Mouse (Mus musculus): ENCODE data around the gene L3mbtl1.
"Not testable (repeated sequence)": the region's sequence is repeated elsewhere in the genome, so short reads cannot be mapped to it uniquely, and the experiment has no call there.

The L3mbtl1 gene

DNA sequence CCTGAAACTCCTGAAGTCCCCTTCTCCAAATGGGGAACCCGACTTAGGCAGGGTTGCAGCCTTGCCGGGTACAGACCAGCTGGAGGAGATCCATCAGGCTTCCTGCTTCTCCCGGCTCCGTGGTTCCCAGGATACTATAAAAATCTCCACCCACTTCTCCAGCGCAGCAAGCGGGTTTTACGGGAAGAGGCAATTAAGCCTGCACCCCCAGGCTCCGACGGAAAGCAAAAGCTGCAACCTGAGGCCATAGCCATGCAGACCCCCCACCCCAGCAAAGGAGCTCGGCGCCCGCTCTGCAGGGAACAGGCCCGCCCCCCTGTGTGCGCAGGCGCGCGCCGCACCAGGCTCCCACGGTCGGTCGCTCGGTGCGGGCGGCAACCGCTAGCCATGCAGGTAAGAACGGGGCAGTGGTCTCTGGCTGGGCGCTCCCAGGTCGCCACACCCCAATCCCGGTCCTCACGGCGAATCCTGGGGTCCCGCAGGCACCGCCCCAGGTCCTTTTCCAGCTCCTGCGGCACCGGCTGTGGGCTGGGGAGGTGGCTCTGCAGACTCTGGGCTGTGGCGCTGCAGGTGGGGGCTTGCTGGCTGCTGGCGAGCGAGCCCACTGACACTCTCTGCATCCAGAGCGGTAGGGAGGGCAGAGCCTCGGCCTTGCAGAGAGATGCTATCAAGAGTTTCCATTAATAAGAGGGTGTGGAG, at the start of gene L3mbtl1:
Gene L3mbtl1 (plus strand): TSS at position 325 of the 699 bp plus-strand sequence.
- peak; percentile 79 for DNase-seq

DNA sequence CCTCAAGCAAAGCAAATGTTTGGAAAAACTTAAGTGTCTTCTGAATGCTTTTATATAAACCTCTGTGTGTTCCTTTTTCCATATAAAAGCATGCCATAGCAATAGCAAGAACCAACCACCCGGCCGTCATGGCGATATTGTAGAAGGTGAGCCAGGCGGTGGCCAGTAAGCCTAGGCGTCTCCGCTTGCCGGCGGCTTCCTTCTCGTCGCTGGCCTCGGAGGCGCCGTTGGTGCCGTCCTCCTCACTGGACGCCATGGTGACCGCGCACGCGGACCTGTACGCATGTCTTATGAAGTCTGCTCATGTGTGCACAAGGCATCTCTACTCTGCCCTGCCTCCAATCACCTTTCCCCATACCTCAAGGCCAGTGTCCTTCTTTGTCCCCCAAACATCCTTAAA, 44.0 kb upstream of the L3mbtl1 start:
- not testable (repeated sequence) for DNase-seq

GRCm38 (mm10) chr2:162899880-162900589, 43.2 kb upstream of the L3mbtl1 start:
- DNase-seq, result no peak

DNA sequence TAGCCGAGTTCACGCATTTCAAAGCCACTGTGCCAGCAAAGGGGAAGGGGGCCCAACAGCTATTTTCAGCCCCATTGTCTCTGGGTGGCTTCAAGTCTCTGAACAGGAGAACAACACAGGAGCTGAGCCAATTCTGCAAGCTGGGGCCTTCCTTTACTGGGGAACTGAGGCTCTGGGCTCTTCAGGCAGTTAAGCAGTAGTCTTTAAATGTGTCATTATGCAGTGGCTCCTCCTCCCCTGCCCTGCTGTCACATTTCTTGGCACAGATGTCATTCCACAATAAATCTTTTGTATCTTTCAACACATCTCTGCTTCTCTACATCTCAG, 42.7 kb upstream of the L3mbtl1 start:
- DNase-seq, result no peak

DNA sequence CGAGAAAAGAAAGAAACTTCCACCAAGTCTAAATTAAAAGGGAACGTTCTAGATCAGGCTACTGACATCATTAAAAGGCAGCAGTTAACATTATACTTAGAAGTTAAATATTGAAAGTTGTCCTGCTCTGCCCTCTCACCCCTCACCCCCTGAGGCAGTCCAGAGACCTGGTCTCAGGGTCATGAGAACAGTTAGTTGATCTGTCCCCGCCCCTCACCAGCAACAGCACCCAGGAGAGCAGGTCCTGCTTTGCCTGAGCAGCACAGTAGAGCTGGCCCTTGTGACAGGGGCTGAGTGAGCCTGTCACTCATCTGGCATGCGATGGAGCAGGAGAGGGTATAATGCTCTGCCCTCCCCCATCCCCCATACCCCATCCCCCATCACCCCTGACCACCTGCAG, 37.4 kb upstream of the L3mbtl1 start:
- no peak for DNase-seq

GRCm38 (mm10) chr2:162908052-162908491, 35.2 kb upstream of the L3mbtl1 start:
- no peak for DNase-seq

GRCm38 (mm10) chr2:162914040-162914439, 29.2 kb upstream of the L3mbtl1 start:
- no peak for DNase-seq

DNA sequence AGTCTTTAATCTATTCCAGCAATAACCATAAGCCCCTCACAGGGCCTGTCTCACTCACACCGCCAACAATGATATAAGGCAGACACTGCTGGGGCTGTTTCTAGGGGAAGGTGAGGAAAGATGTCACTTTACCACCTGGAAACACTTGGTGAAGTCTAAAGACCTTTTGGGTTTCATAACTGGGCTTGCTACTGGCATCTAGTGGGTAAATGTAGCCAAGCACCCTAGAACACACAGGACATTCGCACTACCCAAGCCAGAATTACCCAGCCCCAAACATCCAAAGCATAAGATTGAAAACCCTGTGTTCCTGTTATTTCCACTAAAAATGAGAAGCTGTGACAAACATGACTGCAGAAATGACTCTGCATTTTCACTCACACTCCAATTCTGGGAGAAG, 28.8 kb upstream of the L3mbtl1 start:
- DNase-seq, result no peak

- DNase-seq, result no peak
Measured at GRCm38 (mm10) chr2:162919926-162920325, 23.3 kb upstream of the L3mbtl1 start.

DNA sequence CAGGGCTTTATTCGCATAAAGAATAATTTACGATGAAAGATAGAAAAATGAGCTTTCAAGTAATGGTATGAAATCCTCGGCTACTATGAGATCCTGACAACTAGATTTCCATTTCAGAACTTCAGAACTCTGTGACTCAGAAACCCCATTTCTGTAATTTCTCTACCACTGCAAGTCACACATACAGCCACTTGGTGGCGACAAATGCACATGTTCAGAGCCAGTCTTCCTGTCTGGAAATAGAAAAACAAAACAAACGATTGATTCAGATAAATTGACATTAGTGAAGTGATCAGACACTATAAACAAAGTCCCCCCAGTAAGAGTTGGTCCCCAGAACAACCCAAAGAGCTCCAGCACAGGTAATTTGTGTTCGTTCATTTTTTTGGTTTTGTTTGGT, 21.1 kb upstream of the L3mbtl1 start:
- no peak for DNase-seq

DNA sequence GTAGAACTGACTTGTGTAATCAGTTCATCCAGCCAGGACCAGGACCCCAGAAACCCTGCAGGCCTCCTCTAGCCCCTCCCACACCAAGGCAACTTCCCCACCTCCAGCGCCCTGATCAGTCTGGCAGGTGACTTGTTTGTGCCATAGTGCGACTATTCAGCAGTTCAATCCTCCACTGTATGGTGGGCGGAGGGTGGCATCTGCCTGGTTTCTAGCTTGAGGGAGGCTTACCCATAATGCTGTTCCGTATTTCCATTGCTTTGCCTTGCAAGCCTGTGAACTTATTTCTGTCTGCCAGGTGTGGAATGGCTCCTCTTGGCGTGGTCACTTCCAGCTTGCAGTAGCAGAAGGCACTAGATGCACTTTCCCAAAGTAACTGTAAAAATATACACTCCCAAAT, 20.4 kb upstream of the L3mbtl1 start:
- DNase-seq, result peak; percentile 45

DNA sequence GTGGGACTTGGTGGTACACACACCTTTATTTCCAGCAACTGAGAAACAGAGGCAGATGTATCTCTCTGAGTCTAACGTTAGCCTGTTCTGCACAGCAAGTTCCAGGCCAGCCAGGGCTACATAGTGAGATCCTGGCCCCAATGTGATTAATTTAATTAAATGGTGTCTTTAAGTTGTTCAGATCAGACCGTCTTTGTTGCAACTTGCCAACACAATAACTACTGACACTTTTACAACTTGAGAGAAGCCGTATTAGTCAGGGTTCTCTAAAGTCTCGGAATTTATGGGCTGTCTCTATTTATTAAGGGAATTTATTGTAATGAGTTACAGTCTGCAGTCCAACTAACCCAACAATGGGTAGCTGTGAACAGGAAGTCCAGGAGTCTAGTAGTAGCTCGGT, 19.1 kb upstream of the L3mbtl1 start:
- no peak for DNase-seq

- no peak for DNase-seq
Measured at GRCm38 (mm10) chr2:162927918-162928585, 15.2 kb upstream of the L3mbtl1 start.

GRCm38 (mm10) chr2:162929704-162930103, 13.6 kb upstream of the L3mbtl1 start:
- no peak for DNase-seq

DNA sequence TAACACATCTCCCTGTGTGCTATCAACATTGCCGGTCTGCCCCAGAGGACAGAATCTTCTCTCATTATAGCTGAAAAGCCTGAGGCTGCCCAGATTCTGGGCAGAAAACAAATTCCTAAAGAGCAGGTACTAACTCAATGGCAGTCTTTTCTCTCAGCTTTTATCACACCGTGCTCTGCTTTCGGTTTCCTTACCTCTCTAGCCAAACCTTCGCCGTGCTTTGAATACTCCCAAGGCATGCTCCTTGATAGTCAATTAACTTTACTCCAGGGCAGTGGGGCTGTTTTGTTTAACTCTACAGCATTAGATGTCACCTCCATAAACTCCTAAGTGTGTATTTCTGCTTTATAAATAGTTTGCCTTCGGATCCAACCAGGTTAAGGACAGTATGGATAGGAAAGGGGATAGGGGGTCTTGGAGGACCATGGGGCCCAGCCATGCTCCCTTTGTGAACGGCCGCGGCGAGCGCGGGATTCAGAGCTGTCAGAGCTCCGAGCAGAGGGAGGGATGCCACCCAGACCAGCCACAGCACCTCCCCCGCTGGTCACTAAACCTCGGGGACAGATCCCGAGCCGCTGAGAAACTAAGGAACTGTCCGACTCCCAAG, 12.7 kb upstream of the L3mbtl1 start:
- DNase-seq, result no peak

DNA sequence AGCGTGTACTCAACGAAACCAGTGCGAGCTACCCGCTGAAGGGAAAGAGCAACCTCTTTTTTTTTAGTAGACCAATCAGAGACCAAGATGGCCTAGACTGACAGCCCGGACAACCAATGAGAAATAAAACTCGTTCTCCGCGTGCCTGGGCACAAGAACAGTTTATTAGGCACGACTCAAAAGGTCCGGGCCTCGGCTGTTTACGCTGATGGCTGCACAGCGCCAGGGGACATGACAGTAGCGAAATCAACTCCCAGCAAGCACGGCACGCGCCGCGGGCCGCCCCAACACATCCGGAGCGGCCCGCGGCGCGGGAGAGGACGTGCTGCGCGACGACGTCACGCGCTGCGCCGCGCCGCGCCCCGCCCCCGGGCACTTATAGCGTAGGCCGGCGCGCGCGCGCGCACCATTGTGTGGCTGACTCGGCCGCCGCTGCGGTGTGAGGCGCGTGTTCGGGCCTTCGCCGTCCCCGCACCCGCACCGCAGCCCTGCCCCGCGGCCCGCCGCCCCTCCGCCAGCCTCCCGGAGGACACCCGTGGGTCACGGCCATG, 12.1 kb upstream of the L3mbtl1 start, which contains the start of gene Srsf6:
Gene Srsf6 (plus strand): TSS at position 406 of the 551 bp plus-strand sequence.
- DNase-seq, result peak; percentile 88

- DNase-seq, result peak; percentile 63
Measured at GRCm38 (mm10) chr2:162931674-162932650, 11.3 kb upstream of the L3mbtl1 start.

- DNase-seq, result no peak
Measured at GRCm38 (mm10) chr2:162932706-162933105, 10.6 kb upstream of the L3mbtl1 start.

- no peak for DNase-seq
Measured at GRCm38 (mm10) chr2:162934421-162934820, 8.9 kb upstream of the L3mbtl1 start.

DNA sequence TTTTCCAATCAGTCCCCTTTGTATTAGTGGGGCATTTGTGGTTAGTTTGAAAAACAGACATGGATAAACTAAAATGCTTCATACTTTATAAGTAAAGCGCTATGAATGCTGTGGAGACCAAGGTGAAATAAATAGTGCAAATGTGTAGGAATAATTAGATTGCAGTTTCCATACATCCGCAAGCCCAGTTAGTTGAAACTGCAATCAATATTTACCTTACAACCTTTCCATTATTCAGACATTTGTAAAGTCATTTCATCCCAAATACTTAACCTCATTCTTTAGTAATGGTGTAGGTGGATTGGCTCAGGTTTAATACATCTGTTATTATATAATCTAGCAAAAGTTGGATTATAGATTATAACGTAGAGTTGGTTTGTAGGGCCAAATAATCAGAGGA, 7.6 kb upstream of the L3mbtl1 start:
- DNase-seq, result no peak

GRCm38 (mm10) chr2:162939562-162939961, 3.7 kb upstream of the L3mbtl1 start:
- no peak for DNase-seq

DNA sequence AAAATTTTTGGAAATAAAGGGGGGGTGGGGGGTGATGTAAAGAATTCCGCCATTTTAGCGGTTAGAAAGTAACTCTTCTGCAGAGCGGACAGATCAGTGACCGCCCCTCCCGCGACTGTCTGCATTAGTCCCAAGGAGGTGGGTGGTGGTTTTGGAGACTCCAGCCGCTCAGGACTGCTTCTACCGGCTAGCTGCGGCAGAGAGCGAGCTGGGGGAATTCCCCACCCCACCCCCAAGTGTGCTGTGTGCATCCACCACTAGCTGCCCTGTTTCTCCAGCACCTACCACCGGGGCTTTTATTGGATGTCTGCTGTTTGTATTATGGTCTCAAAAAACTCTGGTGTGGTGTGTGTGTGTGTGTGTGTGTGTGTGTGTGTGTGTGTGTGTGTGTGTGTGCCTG, 659 bp downstream of the L3mbtl1 start:
- no peak for DNase-seq
